Mouse (Mus musculus): Measurements from ENCODE around the gene Ift52. TPM values are rescaled to one million over a fixed set of nuclear protein-coding genes. Genes with fewer than 3 reads are reported as not detected.

Ift52 gene
- 51.7 and 54.8 TPM in 2 replicates for polyA plus RNA-seq (2015; fragmentation: Nextera tagmentation; extraction: Ambion mirVana)

GRCm38 (mm10) chr2:163016916-163017743 is at the start of gene Ift52:
Gene Ift52 (plus strand): TSS chr2:163017354.
- Histone ChIP-seq H3K4me1 (peaks cover 11% of the 10 kb centered on the region), H3K9ac (peak within 1 kb of the TSS; percentile 73), H3K4me2 (peak within 1 kb of the TSS; percentile 62), H3K36me3 (0 out of 2 replicates have a peak, but pooled peaks cover 3% of the 10 kb centered on the region), H3K27ac (peak within 1 kb of the TSS; percentile 91), H3K9me3 (replicated peaks) (no peaks in the 10 kb centered on the region), H3K4me3 (replicated peaks) (peak within 1 kb of the TSS; percentile 97), H3K27me3 (no peaks in the 10 kb centered on the region)
- WGBS: under 1% methylated on average over 57 of the region's 57 CpGs
- ATAC-seq (replicated peaks; ENCODE audit: low FRiP score): peak; percentile 96

- Histone ChIP-seq H3K27me3 (no peaks in the 10 kb centered on the region), H3K36me3 (no peaks in the 10 kb centered on the region), H3K27ac (no peak overlapping the region), H3K4me2 (no peak overlapping the region), H3K9ac (no peak overlapping the region), H3K9me3 (replicated peaks) (no peaks in the 10 kb centered on the region), H3K4me3 (replicated peaks) (no peak overlapping the region), H3K4me1 (peaks cover 6% of the 10 kb centered on the region)
- ATAC-seq (replicated peaks; ENCODE audit: low FRiP score): 0 out of 2 replicates have a peak, but pooled peaks have one; percentile 53
- 6% methylated on average over 5 of the region's 5 CpGs for WGBS
Observed at GRCm38 (mm10) chr2:162968357-162968756, 48.8 kb upstream of the Ift52 start.

GRCm38 (mm10) chr2:162969101-162969500 is 48.1 kb upstream of the Ift52 start:
- H3K36me3 ChIP-seq: no peaks in the 10 kb centered on the region
- no peak for ATAC-seq (replicated peaks; ENCODE audit: low FRiP score)
- no peak overlapping the region for H3K4me3 ChIP-seq (replicated peaks)
- no peak overlapping the region for H3K4me2 ChIP-seq
- no peaks in the 10 kb centered on the region for H3K9me3 ChIP-seq (replicated peaks)
- H3K9ac ChIP-seq: no peak overlapping the region
- no peaks in the 10 kb centered on the region for H3K27me3 ChIP-seq
- H3K27ac ChIP-seq: no peak overlapping the region
- H3K4me1 ChIP-seq: peaks cover 13% of the 10 kb centered on the region
- 82% methylated on average over 3 of the region's 3 CpGs for whole genome bisulfite sequencing

- no peak overlapping the region for H3K27ac ChIP-seq
- no peak overlapping the region for H3K4me3 ChIP-seq (replicated peaks)
- WGBS: 84% methylated on average over 6 of the region's 6 CpGs
- H3K9ac ChIP-seq: no peak overlapping the region
- no peak overlapping the region for H3K4me2 ChIP-seq
- H3K36me3 ChIP-seq: no peaks in the 10 kb centered on the region
- H3K27me3 ChIP-seq: no peaks in the 10 kb centered on the region
- ATAC-seq (replicated peaks; ENCODE audit: low FRiP score): no peak
- H3K9me3 ChIP-seq (replicated peaks): no peaks in the 10 kb centered on the region
- H3K4me1 ChIP-seq: peaks cover 17% of the 10 kb centered on the region
Observed at GRCm38 (mm10) chr2:162970896-162971295, 46.3 kb upstream of the Ift52 start.

- Histone ChIP-seq H3K9me3 (replicated peaks) (no peaks in the 10 kb centered on the region), H3K4me1 (peaks cover 17% of the 10 kb centered on the region), H3K4me3 (replicated peaks) (no peak overlapping the region), H3K27me3 (no peaks in the 10 kb centered on the region), H3K36me3 (no peaks in the 10 kb centered on the region), H3K27ac (no peak overlapping the region), H3K9ac (no peak overlapping the region), H3K4me2 (no peak overlapping the region)
- WGBS: 36% methylated on average over 7 of the region's 7 CpGs
- no peak for ATAC-seq (replicated peaks; ENCODE audit: low FRiP score)
Observed at GRCm38 (mm10) chr2:162972752-162973151, 44.4 kb upstream of the Ift52 start.

GRCm38 (mm10) chr2:162973206-162973605 is 43.9 kb upstream of the Ift52 start:
- 58% methylated on average over 5 of the region's 5 CpGs for WGBS
- no peaks in the 10 kb centered on the region for H3K36me3 ChIP-seq
- ATAC-seq (replicated peaks; ENCODE audit: low FRiP score): no peak

GRCm38 (mm10) chr2:162973637-162974036 is 43.5 kb upstream of the Ift52 start:
- WGBS: 18% methylated on average over 11 of the region's 11 CpGs
- peaks cover 17% of the 10 kb centered on the region for H3K4me1 ChIP-seq

More at GRCm38 (mm10) chr2:162973206-162973605, 43.9 kb upstream of the Ift52 start:
- Histone ChIP-seq H3K4me2 (peak overlapping the region; percentile 3; the same call in 1 of the 2 replicates), H3K4me1 (peaks cover 17% of the 10 kb centered on the region), H3K9ac (no peak overlapping the region), H3K4me3 (replicated peaks) (no peak overlapping the region), H3K9me3 (replicated peaks) (no peaks in the 10 kb centered on the region), H3K27me3 (no peaks in the 10 kb centered on the region), H3K27ac (no peak overlapping the region)

GRCm38 (mm10) chr2:162975157-162975775 is 41.9 kb upstream of the Ift52 start:
- no peak overlapping the region for H3K9ac ChIP-seq
- 77% methylated on average over 11 of the region's 11 CpGs for WGBS
- no peak for ATAC-seq (replicated peaks; ENCODE audit: low FRiP score)
- H3K27me3 ChIP-seq: no peaks in the 10 kb centered on the region
- H3K9me3 ChIP-seq (replicated peaks): no peaks in the 10 kb centered on the region
- no peak overlapping the region for H3K27ac ChIP-seq
- no peak overlapping the region for H3K4me3 ChIP-seq (replicated peaks)
- H3K4me1 ChIP-seq: peaks cover 17% of the 10 kb centered on the region
- no peak overlapping the region for H3K4me2 ChIP-seq
- H3K36me3 ChIP-seq: no peaks in the 10 kb centered on the region

More at GRCm38 (mm10) chr2:162973637-162974036, 43.5 kb upstream of the Ift52 start:
- no peaks in the 10 kb centered on the region for H3K27me3 ChIP-seq
- H3K4me2 ChIP-seq: peak overlapping the region; percentile 3; the same call in 1 of the 2 replicates
- no peak overlapping the region for H3K4me3 ChIP-seq (replicated peaks)
- H3K9me3 ChIP-seq (replicated peaks): no peaks in the 10 kb centered on the region
- no peak for ATAC-seq (replicated peaks; ENCODE audit: low FRiP score)
- no peak overlapping the region for H3K9ac ChIP-seq
- no peak overlapping the region for H3K27ac ChIP-seq
- H3K36me3 ChIP-seq: no peaks in the 10 kb centered on the region

- H3K4me1 ChIP-seq: peaks cover 17% of the 10 kb centered on the region
- ATAC-seq (replicated peaks; ENCODE audit: low FRiP score): no peak
- no peak overlapping the region for H3K27ac ChIP-seq
- WGBS: 56% methylated on average over 4 of the region's 4 CpGs
- no peaks in the 10 kb centered on the region for H3K36me3 ChIP-seq
- H3K4me3 ChIP-seq (replicated peaks): no peak overlapping the region
- no peak overlapping the region for H3K4me2 ChIP-seq
- H3K9ac ChIP-seq: no peak overlapping the region
- no peaks in the 10 kb centered on the region for H3K9me3 ChIP-seq (replicated peaks)
- no peaks in the 10 kb centered on the region for H3K27me3 ChIP-seq
Observed at GRCm38 (mm10) chr2:162976001-162976400, 41.2 kb upstream of the Ift52 start.

GRCm38 (mm10) chr2:162984381-162984780 is 32.8 kb upstream of the Ift52 start:
- no peak overlapping the region for H3K4me3 ChIP-seq (replicated peaks)
- H3K27me3 ChIP-seq: no peaks in the 10 kb centered on the region
- no peak overlapping the region for H3K27ac ChIP-seq
- H3K36me3 ChIP-seq: no peaks in the 10 kb centered on the region
- 83% methylated on average over 6 of the region's 6 CpGs for WGBS
- H3K9ac ChIP-seq: no peak overlapping the region
- H3K9me3 ChIP-seq (replicated peaks): no peaks in the 10 kb centered on the region
- ATAC-seq (replicated peaks; ENCODE audit: low FRiP score): no peak
- H3K4me2 ChIP-seq: no peak overlapping the region
- H3K4me1 ChIP-seq: peaks cover 13% of the 10 kb centered on the region

- 57% methylated on average over 3 of the region's 3 CpGs for WGBS
- no peaks in the 10 kb centered on the region for H3K27me3 ChIP-seq
- peaks cover 13% of the 10 kb centered on the region for H3K4me1 ChIP-seq
- no peak overlapping the region for H3K9ac ChIP-seq
- H3K9me3 ChIP-seq (replicated peaks): no peaks in the 10 kb centered on the region
- peak overlapping the region; percentile 77; the same call in 1 of the 2 replicates for H3K27ac ChIP-seq
- no peak overlapping the region for H3K4me2 ChIP-seq
- ATAC-seq (replicated peaks; ENCODE audit: low FRiP score): 0 out of 2 replicates have a peak, but pooled peaks have one; percentile 50
- no peaks in the 10 kb centered on the region for H3K36me3 ChIP-seq
- no peak overlapping the region for H3K4me3 ChIP-seq (replicated peaks)
Observed at GRCm38 (mm10) chr2:162985923-162986322, 31.2 kb upstream of the Ift52 start.

GRCm38 (mm10) chr2:162986764-162987163 is 30.4 kb upstream of the Ift52 start:
- H3K4me2 ChIP-seq: no peak overlapping the region
- no peak overlapping the region for H3K9ac ChIP-seq
- H3K27ac ChIP-seq: peak overlapping the region; percentile 77
- peak; percentile 55; the same call in 1 of the 2 replicates for ATAC-seq (replicated peaks; ENCODE audit: low FRiP score)
- no peaks in the 10 kb centered on the region for H3K36me3 ChIP-seq
- H3K9me3 ChIP-seq (replicated peaks): no peaks in the 10 kb centered on the region
- H3K4me3 ChIP-seq (replicated peaks): no peak overlapping the region
- H3K4me1 ChIP-seq: peaks cover 15% of the 10 kb centered on the region
- 74% methylated on average over 3 of the region's 3 CpGs for WGBS
- no peaks in the 10 kb centered on the region for H3K27me3 ChIP-seq

All from kidney, embryonic 15.5 days (tissue).